Mouse (Mus musculus): Measurements from ENCODE around the gene Nipbl.
"Not testable (repeated sequence)": the region's sequence is repeated elsewhere in the genome, so short reads cannot be mapped to it uniquely, and the experiment has no call there.

Nipbl gene

GRCm38 (mm10) chr15:8443926-8444889 lies at the start of gene Nipbl:
Gene Nipbl (minus strand): TSS chr15:8444463.
- DNase-seq (ENCODE audit: low spot score): peak; percentile 91

- DNase-seq (ENCODE audit: low spot score): peak; percentile 35
Measured at GRCm38 (mm10) chr15:8485261-8485660, 41.0 kb upstream of the Nipbl start.

- DNase-seq (ENCODE audit: low spot score): no peak
Measured at GRCm38 (mm10) chr15:8469006-8469575, 24.8 kb upstream of the Nipbl start.

GRCm38 (mm10) chr15:8463521-8463920 lies 19.3 kb upstream of the Nipbl start:
- no peak for DNase-seq (ENCODE audit: low spot score)

GRCm38 (mm10) chr15:8462780-8463179 lies 18.5 kb upstream of the Nipbl start:
- DNase-seq (ENCODE audit: low spot score): no peak

GRCm38 (mm10) chr15:8460871-8461270 lies 16.6 kb upstream of the Nipbl start:
- no peak for DNase-seq (ENCODE audit: low spot score)

- DNase-seq (ENCODE audit: low spot score): no peak
Measured at GRCm38 (mm10) chr15:8459979-8460378, 15.7 kb upstream of the Nipbl start.

GRCm38 (mm10) chr15:8456223-8456622 lies 12.0 kb upstream of the Nipbl start:
- not testable (repeated sequence) for DNase-seq (ENCODE audit: low spot score)

- no peak for DNase-seq (ENCODE audit: low spot score)
Measured at GRCm38 (mm10) chr15:8455486-8455885, 11.2 kb upstream of the Nipbl start.

GRCm38 (mm10) chr15:8451071-8451470 lies 6.8 kb upstream of the Nipbl start:
- DNase-seq (ENCODE audit: low spot score): peak; percentile 73

- DNase-seq (ENCODE audit: low spot score): no peak
Measured at GRCm38 (mm10) chr15:8447193-8447767, 3.0 kb upstream of the Nipbl start.

- DNase-seq (ENCODE audit: low spot score): peak; percentile 79
Measured at GRCm38 (mm10) chr15:8446435-8446834, 2.2 kb upstream of the Nipbl start.

GRCm38 (mm10) chr15:8445951-8446419 lies 1.7 kb upstream of the Nipbl start:
- peak; percentile 59 for DNase-seq (ENCODE audit: low spot score)

- peak; percentile 90 for DNase-seq (ENCODE audit: low spot score)
Measured at GRCm38 (mm10) chr15:8444890-8445597, 781 bp upstream of the Nipbl start.

- DNase-seq (ENCODE audit: low spot score): peak; percentile 72
Measured at GRCm38 (mm10) chr15:8443168-8443925, 916 bp downstream of the Nipbl start.

- peak; percentile 55 for DNase-seq (ENCODE audit: low spot score)
Measured at GRCm38 (mm10) chr15:8442761-8443160, 1.5 kb downstream of the Nipbl start.

- peak; percentile 68 for DNase-seq (ENCODE audit: low spot score)
Measured at GRCm38 (mm10) chr15:8442156-8442555, 2.1 kb downstream of the Nipbl start.

- no peak for DNase-seq (ENCODE audit: low spot score)
Measured at GRCm38 (mm10) chr15:8433239-8433947, 10.9 kb downstream of the Nipbl start.

- DNase-seq (ENCODE audit: low spot score): no peak
Measured at GRCm38 (mm10) chr15:8432534-8432933, 11.7 kb downstream of the Nipbl start.

- DNase-seq (ENCODE audit: low spot score): no peak
Measured at GRCm38 (mm10) chr15:8429502-8429901, 14.8 kb downstream of the Nipbl start.

- DNase-seq (ENCODE audit: low spot score): no peak
Measured at GRCm38 (mm10) chr15:8420909-8421308, 23.4 kb downstream of the Nipbl start.
